Mouse (Mus musculus): ENCODE data around the gene Rnf169.

The Rnf169 gene

GRCm38 (mm10) chr7:99893967-99894366 lies 86.3 kb downstream of the Rnf169 start:
- no peak for DNase-seq (ENCODE audit: low spot score in 2 of 2)

GRCm38 (mm10) chr7:99892351-99892750 lies 87.9 kb downstream of the Rnf169 start:
- no peak for DNase-seq (ENCODE audit: low spot score in 2 of 2)

- no peak for DNase-seq (ENCODE audit: low spot score in 2 of 2)
These were observed 88.8 kb downstream of the Rnf169 start for GRCm38 (mm10) chr7:99891471-99891870.

GRCm38 (mm10) chr7:99890168-99890755 lies 90.0 kb downstream of the Rnf169 start:
- DNase-seq (ENCODE audit: low spot score in 2 of 2): peak in 1 of 2 experiments; percentile 11

- no peak for DNase-seq (ENCODE audit: low spot score in 2 of 2)
These were observed 90.9 kb downstream of the Rnf169 start for GRCm38 (mm10) chr7:99889175-99889880.

- no peak for DNase-seq (ENCODE audit: low spot score in 2 of 2)
These were observed 92.5 kb downstream of the Rnf169 start for GRCm38 (mm10) chr7:99887743-99888142.

GRCm38 (mm10) chr7:99887230-99887735 lies 93.0 kb downstream of the Rnf169 start:
- no peak for DNase-seq (ENCODE audit: low spot score in 2 of 2)

GRCm38 (mm10) chr7:99878254-99878653 lies 102.0 kb downstream of the Rnf169 start:
- peak; percentile 6 to 41 for DNase-seq (ENCODE audit: low spot score in 2 of 2)

GRCm38 (mm10) chr7:99876345-99876744 lies 103.9 kb downstream of the Rnf169 start:
- DNase-seq (ENCODE audit: low spot score in 2 of 2): peak; percentile 87 to 92

GRCm38 (mm10) chr7:99875891-99876290 lies 104.4 kb downstream of the Rnf169 start:
- DNase-seq (ENCODE audit: low spot score in 2 of 2): no peak

GRCm38 (mm10) chr7:99873965-99874364 lies 106.3 kb downstream of the Rnf169 start:
- DNase-seq (ENCODE audit: low spot score in 2 of 2): no peak

All from frontal cortex, postnatal 36 days (tissue).